In the genomic region with DNA sequence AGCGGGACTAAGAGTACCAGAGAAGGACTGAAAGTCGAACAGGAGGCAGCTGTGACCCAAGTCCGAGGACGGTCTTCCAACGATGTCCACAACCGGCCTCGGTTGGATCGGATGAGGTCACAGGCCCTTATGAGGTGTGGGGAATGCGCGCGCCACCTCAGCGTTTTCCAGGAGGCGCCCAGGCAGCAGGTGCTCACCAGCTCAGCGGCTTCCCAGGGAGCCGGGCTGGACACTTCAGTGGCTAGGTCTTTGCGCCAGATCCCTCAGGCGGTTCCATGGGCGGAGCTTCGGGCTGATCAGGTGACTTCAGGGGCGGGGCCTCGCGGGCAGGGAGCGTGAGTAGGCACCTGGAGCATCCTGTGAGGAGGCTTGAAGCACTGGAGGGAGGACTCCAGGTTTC, we compare ENCODE assay signal across 9 mouse cellular contexts. TPM values are rescaled to one million over a fixed set of nuclear protein-coding genes. Genes with fewer than 3 reads are reported as not detected.
DNase-seq lines count a peak whose midpoint lies in the region; ATAC-seq lines count a peak whose summit lies in the region.
"Had no signal": no experiment of that assay in that cellular context is flagged by ENCODE, and none has a peak within 500 bp of the region (broad histone marks: within the 10 kb centered on the region; RNA-seq: fewer than 3 reads in every experiment).

A gene (plus strand): TSS at position 160 of the 400 bp plus-strand sequence.

- WGBS in hindbrain, embryonic 14.5 days: 31% methylated on average over 23 of the region's 23 CpGs
- WGBS in lung, embryonic 15.5 days: 20% methylated on average over 23 of the region's 23 CpGs

- peak; percentile 41 to 42 for DNase-seq in cerebellum, postnatal 10 days
- DNase-seq in cerebellum, adult 11 months: no peak
- DNase-seq in embryo, embryonic 11 days: peak; percentile 35
- no peak for DNase-seq in hindbrain, embryonic 14.5 days (ENCODE audit: low spot score)
- DNase-seq in testis, postnatal 14 days (ENCODE audit: low spot score): peak; percentile 88
- DNase-seq in gastrocnemius, postnatal 10 days: no peak
- DNase-seq in left cerebral cortex, postnatal 25 days (ENCODE audit: low spot score in 2 of 2): no peak

- no peak within 1 kb of the TSS for H3K27ac ChIP-seq in hindbrain, embryonic 14.5 days
- no peak within 1 kb of the TSS for H3K27ac ChIP-seq in lung, embryonic 15.5 days

- no peaks in the 10 kb centered on the region for H3K9me3 ChIP-seq in hindbrain, embryonic 14.5 days (ENCODE audit: control insufficient read depth, low read length)
- no peaks in the 10 kb centered on the region for H3K9me3 ChIP-seq in lung, embryonic 15.5 days

- no peak within 1 kb of the TSS for H3K4me3 ChIP-seq in hindbrain, embryonic 14.5 days (replicated peaks; ENCODE audit: low read length)
- H3K4me3 ChIP-seq in lung, embryonic 15.5 days: peak within 1 kb of the TSS; percentile 11; the same call in 1 of the 2 replicates

- H3K4me1 ChIP-seq in hindbrain, embryonic 14.5 days (replicated peaks; ENCODE audit: control insufficient read depth, insufficient read depth, low read length): no peaks in the 10 kb centered on the region
- H3K4me1 ChIP-seq in lung, embryonic 15.5 days: no peaks in the 10 kb centered on the region

- H3K36me3 ChIP-seq in hindbrain, embryonic 14.5 days (replicated peaks; ENCODE audit: control insufficient read depth, insufficient read depth): no peaks in the 10 kb centered on the region
- no peaks in the 10 kb centered on the region for H3K36me3 ChIP-seq in lung, embryonic 15.5 days

- no peak for ATAC-seq in hindbrain, embryonic 14.5 days (ENCODE audit: low FRiP score)
- no peak for ATAC-seq in lung, embryonic 15.5 days (ENCODE audit: borderline replicate concordance, extremely low read depth, low FRiP score, low TSS enrichment)

- intact Hi-C loops in left cerebral cortex, postnatal 25 days (cut with DNase I): no loop called here

- H3K4me2 ChIP-seq in hindbrain, embryonic 14.5 days (replicated peaks): peak within 1 kb of the TSS; percentile 19; the same call in 1 of the 2 replicates
- H3K4me2 ChIP-seq in lung, embryonic 15.5 days: peak within 1 kb of the TSS; percentile 39

- no peak within 1 kb of the TSS for H3K9ac ChIP-seq in hindbrain, embryonic 14.5 days
- H3K9ac ChIP-seq in lung, embryonic 15.5 days: no peak within 1 kb of the TSS

- H3K27me3 ChIP-seq in hindbrain, embryonic 14.5 days (ENCODE audit: control insufficient read depth, insufficient read depth, low read length): no peaks in the 10 kb centered on the region
- H3K27me3 ChIP-seq in lung, embryonic 15.5 days: no peaks in the 10 kb centered on the region

RNA-seq across cellular contexts. Expression of the gene that starts here (rescaled TPM):
- polyA plus RNA-seq in hindbrain, embryonic 14.5 days (2014; fragmentation: Nextera tagmentation; extraction: Ambion mirVana): 0.03 and 0.21 TPM in 2 replicates
- polyA plus RNA-seq in lung, embryonic 15.5 days (2015; fragmentation: Nextera tagmentation; extraction: Ambion mirVana): not detected in 2 replicates
- total RNA-seq in gastrocnemius, postnatal 10 days (2021): under 1 TPM; 0.02 to 0.07 TPM
- total RNA-seq in left cerebral cortex, postnatal 25 days (2021): 1 to 10 TPM in 1 of 2 experiments, under 1 TPM in 1; 0.80 to 1.1 TPM
- polyA plus RNA-seq: C2C12 had no signal

Comparison
In these comparisons a context has a peak if more than half of its experiments do, and no peak if none do; other contexts are left out.
1. DNase-seq: peak in cerebellum, postnatal 10 days (2 of 2), embryo, embryonic 11 days (single experiment) and testis, postnatal 14 days (single experiment); none in cerebellum, adult 11 months (single experiment), hindbrain, embryonic 14.5 days (single experiment), gastrocnemius, postnatal 10 days (single experiment) and left cerebral cortex, postnatal 25 days (0 of 2).